Mouse (Mus musculus) kidney, postnatal 0 days (tissue): ENCODE results near the gene Capn9. TPM values are rescaled to one million over a fixed set of nuclear protein-coding genes. Genes with fewer than 3 reads are reported as not detected.

Experiments
- ATAC-seq: fragments of 200-750 bp; cut with Nextera tagmentation; replicated peaks from 2 replicates; pipeline ENCODE4 v1.8.0; 2017; ENCODE audit warnings: low read depth, moderate number of reproducible peaks, moderate TSS enrichment, moderate library complexity; ENCODE audit not compliant: low FRiP score
- DNase-seq: peaks from one replicate; pipeline ENCODE4 v3.0.0-alpha.2; 2016; ENCODE audit warnings: low spot score
- H3K27ac ChIP-seq: fragments of 300-500 bp; sonication (generic); 2 replicates; pipeline ENCODE4 v1.5.1; 2014; ENCODE audit warnings: mild to moderate bottlenecking
- H3K27me3 ChIP-seq: fragments of 300-500 bp; sonication (generic); 2 replicates; pipeline ENCODE4 v1.6.1; 2014; ENCODE audit warnings: low read length, mixed read lengths; ENCODE audit not compliant: insufficient read depth
- H3K36me3 ChIP-seq: fragments of 300-500 bp; sonication (generic); 2 replicates; pipeline ENCODE4 v1.6.1; 2014; ENCODE audit warnings: low read length, mixed read lengths; ENCODE audit not compliant: insufficient read depth
- H3K4me1 ChIP-seq: fragments of 300-500 bp; sonication (generic); replicated peaks from 2 replicates; pipeline ENCODE4 v1.6.1; 2014; ENCODE audit warnings: antibody characterized with exemption, low read length, mixed read lengths; ENCODE audit not compliant: insufficient read depth
- H3K4me2 ChIP-seq: fragments of 300-500 bp; sonication (generic); 2 replicates; pipeline ENCODE4 v1.6.1; 2014; ENCODE audit warnings: mild to moderate bottlenecking, low read length, moderate library complexity, mixed read lengths
- H3K4me3 ChIP-seq: fragments of 300-500 bp; sonication (generic); replicated peaks from 2 replicates; pipeline ENCODE4 v1.5.1; 2014; ENCODE audit warnings: low read depth, low read length
- H3K9ac ChIP-seq: fragments of 300-500 bp; sonication (generic); 2 replicates; pipeline ENCODE4 v1.6.1; 2014; ENCODE audit warnings: low read depth, low read length
- H3K9me3 ChIP-seq: fragments of 300-500 bp; sonication (generic); replicated peaks from 2 replicates; pipeline ENCODE4 v1.6.1; 2016; ENCODE audit warnings: low read length, inconsistent platforms, mixed read lengths
- CTCF ChIP-seq: IDR thresholded peaks from 2 replicates; pipeline ENCODE4 v1.5.1; 2016; ENCODE audit warnings: antibody characterized with exemption, low read depth, mild to moderate bottlenecking, moderate library complexity
- whole genome bisulfite sequencing: fragments of 180-500 bp; shearing (Covaris S2); extraction: QIAGEN DNeasy Blood & Tissue Kit; methylation state at CpG from one replicate; pipeline ENCODE4 v1.1.7; 2014; 5-methylcytosine and 5-hydroxymethylcytosine counted together
- polyA plus RNA-seq: library from polyadenylated mRNA; unstranded; fragments of >200 nt; fragmentation: Nextera tagmentation; extraction: Ambion mirVana; gene quantifications from 2 replicates; pipeline ENCODE4 v1.2.1, GENCODE M21; 2015

Gene Capn9
- polyA plus RNA-seq, 1 experiment from 2014 or later: 0.24 TPM

DNA sequence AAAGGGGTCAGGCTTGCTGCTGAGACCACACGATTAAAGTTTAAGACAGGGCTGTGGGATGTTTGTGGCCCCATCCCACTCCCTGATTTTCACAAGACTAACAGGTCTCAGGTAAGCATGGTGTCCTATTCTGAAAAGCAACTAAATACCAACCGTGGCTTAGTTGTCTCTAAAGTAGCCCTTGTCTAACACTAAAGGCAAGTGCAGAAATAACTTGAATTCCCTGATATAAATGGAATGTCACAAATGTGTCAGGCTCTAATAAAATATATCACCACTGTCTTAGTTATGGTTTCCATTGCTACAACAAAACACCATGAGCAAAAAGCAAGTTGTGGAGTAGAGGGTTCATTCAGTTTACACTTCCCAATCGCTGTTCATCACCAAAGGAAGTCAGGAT is 88.5 kb downstream of the Capn9 start:
- no peaks in the 10 kb centered on the region for H3K9me3 ChIP-seq
- DNase-seq (peak; percentile 36), ATAC-seq (no peak)
- H3K27me3 ChIP-seq: no peaks in the 10 kb centered on the region
- 57% methylated on average over 3 of the region's 3 CpGs for WGBS
- no peak overlapping the region for H3K9ac ChIP-seq
- no peak overlapping the region for H3K4me2 ChIP-seq
- no peak for TF ChIP-seq CTCF
- no peak overlapping the region for H3K4me3 ChIP-seq
- H3K36me3 ChIP-seq: no peaks in the 10 kb centered on the region
- H3K27ac ChIP-seq: peak overlapping the region; percentile 87; the same call in 1 of the 2 replicates
- H3K4me1 ChIP-seq: peaks cover 11% of the 10 kb centered on the region; the same call in 1 of the 2 replicates

Other genes with a start within 250 kb of the Capn9 start
- 0.32 and 0.56 TPM in 2 replicates for gene Pgbd5, start 136.5 kb upstream of the Capn9 start, polyA plus RNA-seq
- gene Cog2, start 55.3 kb upstream of the Capn9 start, polyA plus RNA-seq: 26.2 and 28.5 TPM in 2 replicates
- 15.8 and 22.8 TPM in 2 replicates for gene Agt, start 6.4 kb upstream of the Capn9 start, polyA plus RNA-seq
- gene 2310022B05Rik, start 87.3 kb downstream of the Capn9 start, polyA plus RNA-seq: 30.2 and 32.0 TPM in 2 replicates
- gene Ttc13, start 145.9 kb downstream of the Capn9 start, polyA plus RNA-seq: 29.0 and 29.9 TPM in 2 replicates
- gene Arv1, start 146.0 kb downstream of the Capn9 start, polyA plus RNA-seq: 18.5 and 19.9 TPM in 2 replicates
- 4.8 and 5.2 TPM in 2 replicates for gene Fam89a, start 175.7 kb downstream of the Capn9 start, polyA plus RNA-seq
- 0.04 TPM in 2 replicates for gene Trim67, start 217.0 kb downstream of the Capn9 start, polyA plus RNA-seq